Mouse (Mus musculus) CH12.LX (cell line): ENCODE measurements at regions not wholly inside any gene's neighbourhood (a gene's known extent, or its start where the extent isn't known, plus 50 kb on each side); places are given as distances from the start of the nearest gene placed in this dataset.

Experiments used
- BHLHE40 ChIP-seq: IDR thresholded peaks from 2 replicates; pipeline ENCODE4 v1.6.1; 2011; ENCODE audit warnings: mild to moderate bottlenecking, low read depth, low read length, improper control_type of control experiment
- CHD2 ChIP-seq: IDR thresholded peaks from 2 replicates; pipeline ENCODE4 v1.6.1; 2011; ENCODE audit warnings: low read length, improper control_type of control experiment
- CTCF ChIP-seq, 2 experiments: IDR thresholded peaks in 1 of 2; conservative IDR thresholded peaks in 1 of 2; 2 replicates each; pipeline ENCODE4 v1.5.1; 2011 to 2012; ENCODE audit warnings: low read depth in 2 of 2, low read length in 2 of 2, improper control_type of control experiment in 1 of 2, inconsistent platforms in 1 of 2, mild to moderate bottlenecking in 1 of 2, moderate library complexity in 1 of 2
- EP300 ChIP-seq: IDR thresholded peaks from 2 replicates; pipeline ENCODE4 v1.6.1; 2011; ENCODE audit warnings: low read length, improper control_type of control experiment
- JUND ChIP-seq: conservative IDR thresholded peaks from 2 replicates; pipeline ENCODE4 v1.6.1; 2011; ENCODE audit warnings: low read depth, low read length, improper control_type of control experiment
- MAFK ChIP-seq: IDR thresholded peaks from 2 replicates; pipeline ENCODE4 v1.6.1; 2011; ENCODE audit warnings: low read length, improper control_type of control experiment; ENCODE audit not compliant: insufficient replicate concordance
- MAZ ChIP-seq: IDR thresholded peaks from 2 replicates; pipeline ENCODE4 v1.6.1; 2012; ENCODE audit warnings: low read depth, mild to moderate bottlenecking, inconsistent platforms, low read length, improper control_type of control experiment, moderate library complexity
- POLR2A ChIP-seq: IDR thresholded peaks from 2 replicates; pipeline ENCODE4 v1.6.1; 2011; ENCODE audit warnings: low read depth, mild to moderate bottlenecking, improper control_type of control experiment, low read length
- SMC3 ChIP-seq: IDR thresholded peaks from 2 replicates; pipeline ENCODE4 v1.6.1; 2011; ENCODE audit warnings: low read depth, low read length, improper control_type of control experiment
- ZC3H11A ChIP-seq: IDR thresholded peaks from 2 replicates; pipeline ENCODE4 v1.6.1; 2012; ENCODE audit warnings: low read depth, mild to moderate bottlenecking, inconsistent platforms, low read length, improper control_type of control experiment
- ZNF384 ChIP-seq: IDR thresholded peaks from 2 replicates; pipeline ENCODE4 v1.6.1; 2012; ENCODE audit warnings: low read depth, low read length, improper control_type of control experiment, inconsistent platforms

GRCm38 (mm10) chr13:99764764-99765163, 136.1 kb downstream of the Cartpt start:
- TF ChIP-seq BHLHE40: no peak
- TF ChIP-seq ZC3H11A: no peak
- TF ChIP-seq MAZ: no peak
- no peak for TF ChIP-seq CTCF (conservative IDR thresholded peaks at IDR 0.05 in 1 of 2, IDR thresholded peaks at IDR 0.05 in 1 of 2; ENCODE audit: low read depth in 2 of 2, low read length in 2 of 2)
- no peak for TF ChIP-seq CHD2
- TF ChIP-seq POLR2A: no peak
- TF ChIP-seq JUND: no peak
- no peak for TF ChIP-seq MAFK
- TF ChIP-seq ZNF384: no peak
- no peak for TF ChIP-seq EP300
- no peak for TF ChIP-seq SMC3
